Mouse (Mus musculus): ENCODE results near the gene Zfp960. TPM values are rescaled to one million over a fixed set of nuclear protein-coding genes. Genes with fewer than 3 reads are reported as not detected.

Zfp960 gene
- polyA plus RNA-seq (2014; fragmentation: Illumina TruSeq; extraction: RNeasy Lipid Tissue Mini Kit (QIAGEN cat#74804); ENCODE audit: low read depth, low replicate concordance), result 6.3 TPM

DNA sequence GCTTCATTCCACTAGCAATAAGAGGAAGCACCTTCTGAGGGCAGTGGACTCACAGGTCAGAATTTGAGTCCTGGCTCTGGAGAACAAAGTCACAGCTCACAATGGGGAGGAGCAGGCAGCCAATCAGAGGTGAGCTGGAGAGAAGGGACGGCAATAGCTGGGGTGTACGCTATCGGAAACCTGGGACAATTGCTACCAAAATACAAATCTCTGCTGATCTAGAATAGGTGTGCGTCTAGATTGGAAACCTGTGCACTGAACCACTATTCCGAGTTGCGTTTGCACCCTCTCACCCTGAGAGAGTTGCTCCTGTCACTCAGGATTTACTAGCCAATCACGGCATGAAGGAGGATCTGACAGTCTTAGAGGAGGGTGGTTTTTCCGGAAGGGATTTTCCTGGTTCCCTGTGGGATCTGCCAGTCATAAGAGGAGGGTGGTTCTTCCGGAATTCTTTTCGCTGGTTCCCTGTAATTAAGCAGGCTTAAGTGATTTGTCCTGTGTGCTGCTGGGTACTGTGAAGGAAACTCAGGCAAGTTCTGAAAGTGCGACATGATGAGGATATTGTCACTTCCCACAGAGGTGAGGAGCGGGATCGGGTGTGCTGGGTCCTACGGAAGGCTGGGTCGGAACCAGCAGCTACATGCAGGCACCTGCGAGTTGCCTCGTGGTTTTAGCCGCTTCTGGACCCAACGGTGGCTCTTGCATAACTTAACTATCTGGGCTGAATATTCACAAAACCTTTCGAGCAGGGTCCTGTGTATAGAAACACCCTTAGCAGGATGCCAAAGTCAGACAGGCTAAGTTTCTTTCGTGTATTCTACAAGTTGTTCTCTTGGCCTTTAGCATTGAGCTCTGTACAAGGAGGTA lies at the start of gene Zfp960:
Gene Zfp960, plus strand, starts transcription at position 486 of the 867 bp plus-strand sequence.

DNA sequence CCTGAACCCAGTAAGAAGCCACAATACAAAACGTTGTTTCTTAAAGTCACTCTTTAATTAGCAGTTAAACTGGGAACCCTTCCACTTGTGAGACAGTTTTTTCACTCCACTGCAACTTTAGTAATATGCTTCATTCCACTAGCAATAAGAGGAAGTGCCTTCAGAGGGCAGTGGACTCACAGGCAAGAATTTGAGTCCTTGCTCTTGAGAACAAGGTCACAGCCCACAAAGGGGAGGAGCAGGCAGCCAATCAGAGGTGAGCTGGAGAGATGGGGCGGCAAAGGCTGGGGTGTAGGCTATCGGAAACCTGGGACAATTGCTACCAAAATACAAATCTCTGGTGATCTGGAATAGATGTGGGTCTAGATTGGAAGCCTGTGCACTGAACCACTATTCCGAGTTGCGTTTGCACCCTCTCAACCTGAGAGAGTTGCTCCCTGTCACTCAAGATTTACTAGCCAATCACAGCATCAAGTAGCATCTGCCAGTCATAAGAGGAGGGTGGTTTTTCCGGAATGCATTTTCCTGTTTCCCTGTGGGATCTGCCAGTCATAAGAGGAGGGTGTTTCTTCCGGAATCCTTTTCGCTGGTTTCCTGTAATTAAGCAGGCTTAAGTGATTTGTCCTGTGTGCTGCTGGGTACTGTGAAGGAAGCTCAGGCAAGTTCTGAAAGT lies 57.1 kb downstream of the Zfp960 start, which contains the start of gene Zfp97:
Gene Zfp97, plus strand, starts transcription at position 586 of the 673 bp plus-strand sequence.

Other genes starting within 250 kb of the Zfp960 start
- 11.1 TPM for gene Zfp97, start 57.3 kb downstream of the Zfp960 start, polyA plus RNA-seq (2014; fragmentation: Illumina TruSeq; extraction: RNeasy Lipid Tissue Mini Kit (QIAGEN cat#74804); ENCODE audit: low read depth, low replicate concordance)